Mouse (Mus musculus) cerebellum, adult 9-11 months (tissue): ENCODE data around the gene Olfr575.

Experiments
- DNase-seq: peaks from one replicate; pipeline ENCODE4 v3.0.0; 2022

Olfr575 gene

DNA sequence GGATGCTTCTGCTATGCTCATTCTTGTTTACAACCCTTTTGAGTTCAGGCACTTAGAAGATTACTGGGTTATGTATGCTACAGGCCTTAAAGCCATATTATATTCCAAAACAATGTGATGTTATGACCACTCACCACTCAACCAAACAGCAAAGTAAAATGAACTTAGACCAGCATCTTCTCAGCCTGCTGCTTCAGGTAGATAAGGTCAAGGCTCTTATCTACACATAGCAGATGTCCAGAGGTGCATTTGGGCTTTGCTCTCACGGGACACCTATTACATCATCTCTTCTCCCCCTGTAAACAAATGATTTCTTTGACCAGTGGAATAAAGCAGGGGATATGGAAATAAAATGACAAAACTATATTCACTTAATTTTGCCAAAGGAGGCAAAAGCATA, at the start of gene Olfr575:
TSS of gene Olfr575 (minus strand) at position 183 of the 400 bp plus-strand sequence.
- DNase-seq: no peak

- no peak for DNase-seq
Measured at GRCm38 (mm10) chr7:102989224-102989623, 30.6 kb upstream of the Olfr575 start, which contains the start of gene Olfr578. Gene Olfr578 (minus strand): TSS chr7:102989324.

GRCm38 (mm10) chr7:102975843-102976242, 17.3 kb upstream of the Olfr575 start, which contains the start of gene Olfr577:
Gene Olfr577 (minus strand): TSS chr7:102975943.
- DNase-seq: no peak

GRCm38 (mm10) chr7:102974399-102974798, 15.8 kb upstream of the Olfr575 start:
- DNase-seq: no peak

DNA sequence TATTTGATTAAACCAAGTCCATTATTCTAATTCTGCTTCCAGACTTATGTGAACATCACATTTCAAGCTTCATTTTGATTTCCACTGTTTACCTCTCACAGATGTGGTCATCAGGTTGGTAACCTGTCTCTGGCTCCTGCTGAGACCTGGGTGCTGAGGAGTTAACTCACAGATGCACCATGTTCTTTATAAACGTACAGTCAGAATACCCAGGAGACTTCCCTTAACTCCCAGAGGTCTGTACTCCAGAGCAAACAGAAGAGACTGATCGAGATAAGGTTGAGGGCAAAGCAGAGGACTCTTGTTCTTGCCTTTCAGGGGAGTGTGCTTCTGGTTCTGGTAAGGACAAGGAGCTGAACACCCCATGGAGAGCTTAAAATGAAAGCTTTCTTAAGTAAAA, 3.8 kb upstream of the Olfr575 start, which contains the start of gene Olfr576:
TSS of gene Olfr576 (plus strand) at position 301 of the 400 bp plus-strand sequence.
- no peak for DNase-seq

DNA sequence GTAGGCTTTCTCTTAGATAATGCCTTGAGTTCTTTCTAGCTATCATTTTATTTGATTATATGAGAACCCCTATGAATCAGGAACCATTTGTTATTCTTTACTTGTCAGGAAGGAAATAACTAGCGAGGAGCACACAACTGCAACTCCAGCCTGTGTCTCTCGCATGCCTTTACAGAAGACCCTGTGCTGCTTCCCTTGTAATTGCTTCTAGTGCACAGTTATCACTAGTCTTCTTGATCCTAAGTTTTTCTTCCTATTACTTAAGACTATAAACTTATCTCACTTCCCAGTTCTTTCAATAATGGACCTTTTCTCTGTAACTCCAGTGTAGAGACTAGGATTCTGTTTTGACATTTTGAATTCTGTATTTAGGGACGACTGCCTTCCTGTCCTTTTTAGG, 438 bp downstream of the Olfr575 start:
- DNase-seq: no peak

- DNase-seq: no peak
Measured at GRCm38 (mm10) chr7:102950732-102951131, 7.8 kb downstream of the Olfr575 start.

- DNase-seq: no peak
Measured at GRCm38 (mm10) chr7:102948167-102948566, 10.4 kb downstream of the Olfr575 start, which contains the start of gene Olfr574. Gene Olfr574 (plus strand): TSS chr7:102948467.

DNA sequence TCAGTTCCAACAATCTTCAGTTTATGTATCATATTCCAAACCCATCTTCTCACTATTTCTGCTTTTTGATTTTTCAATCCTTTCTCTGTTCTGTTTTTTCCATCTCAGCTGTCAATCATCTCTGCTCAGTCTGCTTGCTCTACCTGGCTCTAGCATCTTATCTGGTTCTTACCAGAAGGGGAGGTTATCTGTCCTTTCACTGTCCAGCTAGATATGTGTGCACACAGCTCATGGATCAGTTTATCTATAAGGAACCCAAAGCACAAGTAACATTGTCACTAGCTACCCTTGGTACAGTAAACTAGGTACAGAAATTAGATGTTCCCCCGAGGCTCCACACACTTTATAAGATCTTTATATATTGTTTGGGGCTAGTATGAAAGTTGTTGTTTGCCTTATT, 15.2 kb downstream of the Olfr575 start:
- no peak for DNase-seq

DNA sequence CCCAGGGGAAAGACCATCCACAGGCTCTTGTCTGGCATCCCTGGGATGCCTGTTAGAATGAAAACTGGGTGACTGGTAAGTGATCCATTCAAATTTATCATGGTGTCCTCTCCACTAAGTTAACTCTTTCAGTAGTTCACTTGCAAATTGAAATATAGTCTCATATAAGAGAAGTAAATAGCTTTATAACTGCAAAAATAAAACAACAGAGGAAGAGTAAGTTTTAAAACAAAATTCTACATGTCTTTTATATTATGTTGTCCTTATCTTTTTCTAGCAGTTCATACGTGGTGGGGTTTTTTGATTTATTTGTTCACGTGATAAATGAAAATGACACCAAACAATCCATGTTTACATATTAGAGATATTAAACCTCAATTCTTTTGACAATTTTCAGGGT, 16.1 kb downstream of the Olfr575 start, which contains the start of gene Olfr573-ps1:
TSS of gene Olfr573-ps1 (minus strand) at position 101 of the 400 bp plus-strand sequence.
- DNase-seq: no peak

GRCm38 (mm10) chr7:102927105-102927504, 31.5 kb downstream of the Olfr575 start:
- DNase-seq: no peak

DNA sequence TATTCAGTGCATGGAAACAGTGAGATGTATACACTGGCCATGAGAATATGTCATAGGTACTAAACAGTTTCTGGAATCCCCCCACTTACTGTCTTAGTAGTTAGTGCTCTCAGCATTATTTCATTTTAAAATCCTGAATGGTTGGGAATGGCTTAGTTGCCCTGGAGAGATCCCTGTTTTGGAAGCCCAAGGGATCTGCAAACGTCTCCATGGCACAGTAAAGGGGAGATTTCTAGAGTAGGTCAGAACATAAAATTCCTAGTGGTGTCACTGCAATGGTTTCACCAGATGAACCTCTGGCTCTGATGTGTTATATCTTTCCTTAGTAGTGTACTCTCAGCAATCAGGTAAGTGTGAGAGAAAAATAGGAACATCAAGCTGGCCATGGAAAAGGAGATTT, 34.5 kb downstream of the Olfr575 start, which contains the start of gene Olfr572:
TSS of gene Olfr572 (plus strand) at position 301 of the 400 bp plus-strand sequence.
- no peak for DNase-seq

GRCm38 (mm10) chr7:102919632-102920031, 38.9 kb downstream of the Olfr575 start:
- no peak for DNase-seq

GRCm38 (mm10) chr7:102917032-102917875, 41.3 kb downstream of the Olfr575 start, which contains the start of gene Olfr571:
Gene Olfr571 (minus strand): TSS chr7:102917536.
- DNase-seq: no peak

DNA sequence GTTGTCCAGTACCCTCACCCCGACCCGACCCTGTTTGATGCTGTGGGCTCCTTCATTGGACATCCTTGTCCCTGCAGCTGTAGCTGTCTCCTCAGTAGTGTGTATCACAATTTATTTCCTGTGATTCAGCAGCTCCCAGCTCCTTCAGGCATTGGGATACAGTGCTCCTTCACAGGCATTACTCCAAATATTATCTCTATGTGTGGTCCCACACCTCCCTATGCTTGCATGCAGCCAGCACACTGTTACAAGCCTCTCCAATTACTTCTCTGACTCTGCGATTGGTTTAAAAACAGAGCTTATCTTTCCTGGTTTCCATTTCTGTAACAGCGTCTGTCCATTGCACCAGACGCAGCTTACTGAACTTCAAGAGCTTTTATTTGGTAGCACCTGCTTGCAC, 42.2 kb downstream of the Olfr575 start:
- DNase-seq: no peak

GRCm38 (mm10) chr7:102915261-102915660, 43.3 kb downstream of the Olfr575 start:
- DNase-seq: no peak
